Mouse (Mus musculus) kidney, adult 2 months (tissue): ENCODE measurements around the gene Rsc1a1. TPM values are rescaled to one million over a fixed set of nuclear protein-coding genes. Genes with fewer than 3 reads are reported as not detected.

Experiments used
- DNase-seq: peaks from one replicate; pipeline ENCODE4 v3.0.0; 2021
- H3K27ac ChIP-seq: fragments of 200-500 bp; 2 replicates; pipeline ENCODE4 v1.5.1; 2012; ENCODE audit warnings: low read depth, low read length, control low read depth, inconsistent platforms; ENCODE audit not compliant: insufficient read depth
- H3K27me3 ChIP-seq: fragments of 200-500 bp; replicated peaks from 2 replicates; pipeline ENCODE4 v1.6.1; 2012; ENCODE audit warnings: mild to moderate bottlenecking, moderate library complexity, low read length, inconsistent platforms; ENCODE audit not compliant: control insufficient read depth, insufficient read depth
- H3K36me3 ChIP-seq: fragments of 200-500 bp; 2 replicates; pipeline ENCODE4 v1.6.1; 2012; ENCODE audit warnings: mild to moderate bottlenecking, moderate library complexity, low read length, inconsistent platforms; ENCODE audit not compliant: control insufficient read depth, insufficient read depth
- H3K4me1 ChIP-seq: fragments of 200-500 bp; 2 replicates; pipeline ENCODE4 v1.6.1; 2011; ENCODE audit warnings: low read length; ENCODE audit not compliant: control insufficient read depth, insufficient read depth
- H3K4me3 ChIP-seq: fragments of 200-500 bp; 2 replicates; pipeline ENCODE4 v1.5.1; 2011; ENCODE audit warnings: mild to moderate bottlenecking, low read depth, low read length, control low read depth; ENCODE audit not compliant: insufficient read depth
- CTCF ChIP-seq: fragments of 200-500 bp; conservative IDR thresholded peaks from 2 replicates; pipeline ENCODE4 v1.5.1; 2011; ENCODE audit warnings: low read depth, mild to moderate bottlenecking, control low read depth, low read length, moderate library complexity, mixed read lengths; ENCODE audit not compliant: insufficient read depth, insufficient read length
- POLR2A ChIP-seq: fragments of 200-500 bp; IDR thresholded peaks from one replicate; pipeline ENCODE4 v1.6.1; 2011; ENCODE audit warnings: low read depth, low read length, control low read depth
- WGBS: fragments of 180-500 bp; shearing (Covaris S2); methylation state at CpG from one replicate; pipeline ENCODE4 v1.1.7; 2018; 5-methylcytosine and 5-hydroxymethylcytosine counted together
- polyA plus RNA-seq: library from polyadenylated mRNA; depleted of rRNA; stranded (reverse); fragments of >200 nt; gene quantifications from 2 replicates; pipeline ENCODE4 v1.2.3, GENCODE M21; 2012

Gene Rsc1a1
- polyA plus RNA-seq, 1 experiment, result 18.2 TPM

DNA sequence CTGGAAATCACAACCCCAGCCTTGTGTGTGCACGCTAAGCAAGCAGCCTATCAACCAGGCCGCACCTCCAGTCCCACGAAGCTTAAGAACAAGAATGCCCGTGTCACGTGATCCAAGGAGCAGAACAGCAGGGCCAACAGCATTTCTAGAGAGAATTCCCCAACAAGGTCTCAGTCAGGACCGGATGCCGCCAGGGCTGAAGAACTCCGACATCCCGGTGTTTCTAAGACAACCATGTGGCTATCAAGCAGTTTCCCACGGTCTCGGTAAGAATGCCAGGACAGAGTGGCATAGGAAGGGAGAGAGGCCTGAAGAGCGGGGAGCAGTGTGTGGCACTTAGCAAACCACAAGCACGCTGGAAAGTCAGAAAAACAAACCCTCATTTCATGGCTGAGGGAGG lies 31.6 kb downstream of the Rsc1a1 start:
- TF ChIP-seq CTCF, result no peak
- no peak for TF ChIP-seq POLR2A
- Histone ChIP-seq H3K27ac (no peak overlapping the region), H3K4me1 (peaks cover 5% of the 10 kb centered on the region; the same call in 1 of the 2 replicates), H3K4me3 (no peak overlapping the region), H3K27me3 (no peaks in the 10 kb centered on the region), H3K36me3 (no peaks in the 10 kb centered on the region)
- no peak for DNase-seq
- 88% methylated on average over 13 of the region's 13 CpGs for WGBS

DNA sequence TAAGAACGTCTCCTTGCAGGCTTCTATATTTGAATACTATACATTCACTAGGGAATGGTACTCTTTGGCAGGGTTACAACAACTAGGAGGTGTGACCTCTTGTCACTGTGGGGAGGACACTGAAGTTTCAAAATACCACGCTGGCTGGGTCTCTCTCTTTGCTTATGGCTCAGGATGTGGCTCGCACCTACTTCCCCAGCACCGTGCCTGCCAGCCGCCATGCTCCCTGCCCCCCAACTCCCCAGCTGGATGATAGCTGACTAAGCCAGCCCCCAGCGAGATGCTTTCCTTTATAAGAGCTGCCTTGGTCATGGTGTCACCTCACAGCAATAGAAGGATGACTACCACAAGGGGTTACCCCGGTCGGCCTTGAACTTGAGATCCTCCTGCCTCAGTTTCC lies 32.4 kb downstream of the Rsc1a1 start:
- Histone ChIP-seq H3K27ac (no peak overlapping the region), H3K36me3 (no peaks in the 10 kb centered on the region), H3K4me1 (peaks cover 5% of the 10 kb centered on the region; the same call in 1 of the 2 replicates), H3K27me3 (no peaks in the 10 kb centered on the region), H3K4me3 (no peak overlapping the region)
- 87% methylated on average over 8 of the region's 8 CpGs for WGBS
- TF ChIP-seq POLR2A (no peak), CTCF (no peak)
- DNase-seq, result no peak

DNA sequence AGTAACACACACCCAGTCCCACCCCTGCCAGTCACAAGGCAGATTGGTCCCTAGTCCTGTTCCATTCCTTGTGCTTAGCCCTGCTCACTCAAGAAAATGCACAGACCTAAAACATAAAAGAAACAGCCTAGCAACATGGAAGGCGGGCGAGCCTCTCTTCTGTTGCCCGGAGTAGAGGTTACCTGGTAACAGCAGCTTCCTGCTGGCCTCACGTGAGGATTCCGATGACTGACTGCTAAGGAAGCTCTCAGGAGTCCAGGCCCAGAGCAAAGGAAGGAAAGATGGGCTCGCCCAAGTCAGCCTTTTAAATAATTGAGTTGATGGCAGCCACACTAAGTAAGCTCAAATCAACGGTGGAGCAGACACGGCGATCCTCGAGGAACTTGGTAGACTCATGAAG lies 33.5 kb downstream of the Rsc1a1 start:
- TF ChIP-seq POLR2A, result no peak
- TF ChIP-seq CTCF, result no peak
- Histone ChIP-seq H3K36me3 (no peaks in the 10 kb centered on the region), H3K27ac (no peak overlapping the region), H3K4me3 (no peak overlapping the region), H3K4me1 (peaks cover 5% of the 10 kb centered on the region; the same call in 1 of the 2 replicates), H3K27me3 (no peaks in the 10 kb centered on the region)
- WGBS, result 73% methylated on average over 10 of the region's 10 CpGs
- DNase-seq, result peak; percentile 42

DNA sequence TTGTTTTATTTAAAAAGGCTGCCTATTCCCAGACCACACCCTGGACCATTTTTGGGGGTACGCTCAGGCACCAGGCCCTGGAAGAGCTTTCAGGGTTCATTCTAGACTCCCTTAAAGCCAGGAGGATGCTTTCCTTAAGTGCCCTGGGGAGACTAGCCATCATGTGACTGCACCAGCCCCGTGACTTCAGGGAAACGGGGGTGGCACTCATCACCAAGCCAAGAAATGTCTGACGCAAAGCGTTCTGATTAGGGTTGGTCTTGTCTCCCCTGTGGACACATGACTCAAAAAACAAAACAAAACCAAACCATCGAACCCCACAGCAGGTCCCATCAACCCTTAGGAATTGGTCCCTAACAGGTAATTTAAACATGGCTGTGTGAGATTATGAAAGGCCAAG lies 34.1 kb downstream of the Rsc1a1 start:
- DNase-seq, result no peak
- Histone ChIP-seq H3K27ac (no peak overlapping the region), H3K4me3 (no peak overlapping the region)

DNA sequence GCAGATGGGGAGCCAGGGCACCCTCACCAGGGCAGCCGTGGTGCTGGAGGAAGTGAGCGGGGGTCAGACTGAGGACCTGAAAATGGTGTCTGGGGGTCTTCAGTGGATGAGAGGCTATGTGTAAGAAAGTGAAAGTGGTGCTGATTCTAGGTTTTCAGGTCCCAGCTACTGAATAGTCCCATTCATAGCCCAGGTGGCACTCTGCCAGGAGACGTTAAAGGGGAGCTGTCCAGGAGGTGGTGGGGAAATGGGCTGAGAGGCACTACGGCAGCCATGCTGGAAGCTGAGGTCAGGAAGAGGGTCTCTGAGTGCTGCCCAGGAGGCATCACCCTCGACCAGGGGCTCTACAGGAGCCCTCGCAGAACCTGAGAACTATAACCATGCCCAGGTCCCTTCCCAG lies 36.2 kb downstream of the Rsc1a1 start:
- H3K36me3 ChIP-seq, result no peaks in the 10 kb centered on the region
- no peaks in the 10 kb centered on the region for H3K4me1 ChIP-seq
- no peaks in the 10 kb centered on the region for H3K27me3 ChIP-seq
- no peak overlapping the region for H3K27ac ChIP-seq
- TF ChIP-seq CTCF (no peak), POLR2A (no peak)
- WGBS, result 70% methylated on average over 6 of the region's 6 CpGs
- DNase-seq, result no peak
- no peak overlapping the region for H3K4me3 ChIP-seq

More for the DNA sequence above, 34.1 kb downstream of the Rsc1a1 start:
- 87% methylated on average over 6 of the region's 6 CpGs for WGBS
- Histone ChIP-seq H3K36me3 (no peaks in the 10 kb centered on the region), H3K4me1 (peaks cover 2% of the 10 kb centered on the region; the same call in 1 of the 2 replicates), H3K27me3 (no peaks in the 10 kb centered on the region)
- TF ChIP-seq CTCF (no peak), POLR2A (no peak)

DNA sequence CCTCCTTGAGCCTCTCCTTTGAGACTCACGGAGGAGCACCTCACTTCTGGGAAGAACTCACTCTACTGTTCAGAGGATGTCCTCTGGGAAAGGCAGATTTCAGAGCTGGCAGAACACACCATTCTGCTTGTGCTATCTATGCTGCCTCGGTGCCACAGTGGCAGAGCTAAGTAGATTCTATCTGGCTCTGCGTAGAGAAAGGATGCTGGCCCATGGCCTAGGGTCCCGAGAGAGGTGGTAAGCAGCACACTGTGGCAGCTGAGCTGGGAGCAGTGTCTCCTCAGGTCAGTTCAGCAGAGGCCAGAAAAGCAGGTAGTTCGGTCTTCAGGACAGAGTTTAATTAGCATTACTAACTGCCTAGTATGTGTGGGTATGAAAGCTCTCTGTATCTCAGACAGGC lies 37.1 kb downstream of the Rsc1a1 start:
- H3K27ac ChIP-seq, result no peak overlapping the region

DNA sequence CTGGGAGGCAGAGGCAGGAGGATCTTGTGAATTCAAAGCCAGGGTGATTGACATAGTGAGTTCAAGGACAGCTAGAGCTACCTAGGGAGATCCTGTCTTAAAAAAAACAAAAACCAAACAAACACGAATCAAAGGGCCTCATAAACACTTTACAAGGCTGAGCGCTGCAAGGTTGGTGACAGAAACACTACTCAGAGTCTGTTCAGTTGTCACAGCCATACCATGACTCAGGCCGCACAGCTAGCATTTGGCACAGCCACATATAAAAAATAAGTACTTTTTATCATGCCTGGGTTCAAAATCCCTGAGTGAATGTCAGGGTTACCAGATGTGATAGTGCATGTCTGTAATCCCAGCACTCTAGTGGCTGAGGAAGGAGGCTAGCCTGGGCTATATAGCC lies 38.2 kb downstream of the Rsc1a1 start:
- no peak for DNase-seq
- Histone ChIP-seq H3K4me1 (peaks cover 18% of the 10 kb centered on the region), H3K4me3 (no peak overlapping the region), H3K27ac (no peak overlapping the region), H3K36me3 (no peaks in the 10 kb centered on the region), H3K27me3 (no peaks in the 10 kb centered on the region)
- WGBS, result 97% methylated on average over 3 of the region's 3 CpGs
- no peak for TF ChIP-seq CTCF
- TF ChIP-seq POLR2A, result no peak

More for the DNA sequence above, 37.1 kb downstream of the Rsc1a1 start:
- DNase-seq, result no peak
- Histone ChIP-seq H3K36me3 (no peaks in the 10 kb centered on the region), H3K27me3 (no peaks in the 10 kb centered on the region), H3K4me1 (peaks cover 9% of the 10 kb centered on the region; the same call in 1 of the 2 replicates), H3K4me3 (no peak overlapping the region)
- no peak for TF ChIP-seq POLR2A
- WGBS, result 89% methylated on average over 5 of the region's 5 CpGs

DNA sequence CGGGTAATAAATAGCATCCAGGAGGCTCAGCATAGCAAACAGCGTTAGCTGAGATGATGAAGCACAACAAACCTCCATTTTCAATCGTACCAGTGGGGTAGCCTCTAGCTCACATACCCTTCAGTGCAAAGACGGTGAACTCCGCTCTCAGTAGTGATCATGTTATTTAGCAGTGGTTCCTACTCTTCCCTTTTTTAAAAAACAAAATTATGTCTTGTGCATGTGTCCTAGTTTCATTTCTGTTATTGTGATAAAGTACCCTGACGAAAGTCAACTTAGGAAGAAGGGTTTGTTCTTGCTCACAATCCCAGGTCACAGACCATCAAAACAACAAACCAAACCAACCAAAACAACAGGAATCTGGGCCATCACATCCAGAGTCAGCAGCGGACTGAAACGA lies 39.4 kb downstream of the Rsc1a1 start:
- Histone ChIP-seq H3K4me1 (peaks cover 19% of the 10 kb centered on the region), H3K27me3 (no peaks in the 10 kb centered on the region), H3K36me3 (no peaks in the 10 kb centered on the region), H3K27ac (no peak overlapping the region), H3K4me3 (no peak overlapping the region)
- no peak for DNase-seq
- TF ChIP-seq POLR2A (no peak), CTCF (no peak)
- WGBS, result 82% methylated on average over 8 of the region's 8 CpGs
